In the genomic region with DNA sequence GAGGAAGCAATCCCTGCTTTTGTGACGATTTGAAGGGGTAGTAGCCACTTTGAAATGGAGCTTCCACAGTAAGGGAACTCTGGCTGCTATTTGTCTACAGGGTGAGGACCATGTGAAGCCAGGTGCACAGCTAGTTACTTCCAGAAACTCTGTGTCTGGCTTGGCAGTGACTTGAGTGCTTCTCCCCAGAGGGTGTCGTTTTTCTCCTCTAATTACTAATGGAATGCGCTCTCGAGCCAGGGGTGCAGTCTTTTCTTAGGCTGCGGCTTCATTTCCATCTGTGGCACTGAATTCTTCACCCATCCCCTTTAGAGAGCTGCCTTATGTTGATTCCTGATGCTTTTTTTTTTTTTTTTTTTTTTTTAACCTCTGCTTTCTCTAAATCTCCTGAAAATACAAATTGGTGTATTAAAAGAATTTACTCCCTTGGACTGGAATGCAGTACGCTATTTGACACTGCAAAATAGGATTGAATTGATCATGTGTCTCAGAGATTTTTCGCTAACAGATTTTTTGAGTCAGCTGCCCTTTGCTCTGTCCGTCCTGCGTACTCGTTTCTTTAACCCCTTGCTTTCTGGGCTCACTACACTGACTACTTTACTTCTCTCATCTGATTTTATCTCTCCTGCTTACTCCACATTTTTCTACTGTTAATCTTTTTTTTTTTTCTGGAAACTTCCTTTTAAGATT, we compare ENCODE assay signal across 10 mouse cellular contexts. TPM values are rescaled to one million over a fixed set of nuclear protein-coding genes. Genes with fewer than 3 reads are reported as not detected.
A peak's percentile ranks its signal among the peaks of the same experiment; 100 is the strongest.
DNase-seq lines count a peak whose midpoint lies in the region; ATAC-seq and TF ChIP-seq lines count a peak whose summit lies in the region.
"Had no signal": no experiment of that assay in that cellular context is flagged by ENCODE, and none has a peak within 500 bp of the region (broad histone marks: within the 10 kb centered on the region; RNA-seq: fewer than 3 reads in every experiment).

No protein-coding gene starts in this region.

- no peaks in the 10 kb centered on the region for H3K27me3 ChIP-seq in kidney, embryonic 15.5 days
- no peaks in the 10 kb centered on the region for H3K27me3 ChIP-seq in hindbrain, embryonic 10.5 days (ENCODE audit: insufficient read depth, poor library complexity, severe bottlenecking)
- H3K27me3 ChIP-seq in myocyte (ENCODE audit: control insufficient read depth, insufficient read depth, insufficient read length) = no peaks in the 10 kb centered on the region
- no peaks in the 10 kb centered on the region for H3K27me3 ChIP-seq in intestine, postnatal 0 days (replicated peaks; ENCODE audit: control insufficient read depth, insufficient read depth, low read length)
- H3K27me3 ChIP-seq: neural tube, embryonic 12.5 days had no signal

- H3K9ac ChIP-seq in kidney, embryonic 15.5 days = no peak overlapping the region
- H3K9ac ChIP-seq in intestine, postnatal 0 days (ENCODE audit: low read depth, low read length) = no peak overlapping the region
- H3K9ac ChIP-seq: neural tube, embryonic 12.5 days had no signal

- 0 out of 2 replicates have a peak, but pooled peaks have one; percentile 33 for ATAC-seq in kidney, embryonic 15.5 days (replicated peaks; ENCODE audit: low FRiP score)
- no peak for ATAC-seq in intestine, postnatal 0 days

- no peak for TF ChIP-seq CTCF in intestine, postnatal 0 days (IDR thresholded peaks at IDR 0.05; ENCODE audit: low read depth)

- DNase-seq in kidney, adult 8-10 months = no peak
- peak; percentile 75 for DNase-seq in embryo, embryonic 10.5 days (ENCODE audit: low spot score)
- peak; percentile 49 for DNase-seq in hindbrain, embryonic 10.5 days (ENCODE audit: low spot score)
- no peak for DNase-seq in spleen, adult 18-20 months
- no peak for DNase-seq in thymus, adult 18-20 months
- DNase-seq: layer of hippocampus, adult 9-11 months had no signal

- peaks cover 11% of the 10 kb centered on the region; the same call in 1 of the 2 replicates for H3K4me1 ChIP-seq in kidney, embryonic 15.5 days
- peaks cover 42% of the 10 kb centered on the region for H3K4me1 ChIP-seq in hindbrain, embryonic 10.5 days (replicated peaks)
- H3K4me1 ChIP-seq in intestine, postnatal 0 days (replicated peaks; ENCODE audit: control insufficient read depth, insufficient read depth, low read length) = no peaks in the 10 kb centered on the region

- H3K27ac ChIP-seq in kidney, embryonic 15.5 days = no peak overlapping the region
- H3K27ac ChIP-seq in hindbrain, embryonic 10.5 days = peak overlapping the region; percentile 82
- H3K27ac ChIP-seq in intestine, postnatal 0 days (ENCODE audit: low read depth, low read length) = no peak overlapping the region
- H3K27ac ChIP-seq: neural tube, embryonic 12.5 days had no signal

- peak overlapping the region; percentile 16; the same call in 1 of the 2 replicates for H3K4me2 ChIP-seq in kidney, embryonic 15.5 days
- H3K4me2 ChIP-seq in myocyte (ENCODE audit: low read depth) = peak overlapping the region; percentile 65
- no peak overlapping the region for H3K4me2 ChIP-seq in intestine, postnatal 0 days (replicated peaks; ENCODE audit: low read depth)
- H3K4me2 ChIP-seq: neural tube, embryonic 12.5 days had no signal

- H3K36me3 ChIP-seq in kidney, embryonic 15.5 days = no peaks in the 10 kb centered on the region
- H3K36me3 ChIP-seq in hindbrain, embryonic 10.5 days = no peaks in the 10 kb centered on the region
- H3K36me3 ChIP-seq in myocyte (ENCODE audit: control insufficient read depth, insufficient read depth) = no peaks in the 10 kb centered on the region
- no peaks in the 10 kb centered on the region for H3K36me3 ChIP-seq in intestine, postnatal 0 days (ENCODE audit: control insufficient read depth, insufficient read depth)
- H3K36me3 ChIP-seq: neural tube, embryonic 12.5 days had no signal

- 7% methylated on average over 10 of the region's 10 CpGs for whole genome bisulfite sequencing in kidney, embryonic 15.5 days
- 7% methylated on average over 10 of the region's 10 CpGs for WGBS in hindbrain, embryonic 10.5 days
- WGBS in intestine, postnatal 0 days = 12% methylated on average over 10 of the region's 10 CpGs

- no peaks in the 10 kb centered on the region for H3K9me3 ChIP-seq in kidney, embryonic 15.5 days (replicated peaks)
- no peaks in the 10 kb centered on the region for H3K9me3 ChIP-seq in hindbrain, embryonic 10.5 days
- H3K9me3 ChIP-seq in intestine, postnatal 0 days (ENCODE audit: control insufficient read depth) = no peaks in the 10 kb centered on the region
- H3K9me3 ChIP-seq: neural tube, embryonic 12.5 days had no signal

- H3K79me2 ChIP-seq in myocyte (ENCODE audit: control insufficient read depth, insufficient read depth) = no peaks in the 10 kb centered on the region

- no peak for TF ChIP-seq POLR2A in myocyte (IDR thresholded peaks at IDR 0.05; ENCODE audit: insufficient read length, low read depth)

- H3K4me3 ChIP-seq in kidney, embryonic 15.5 days (replicated peaks) = no peak overlapping the region
- H3K4me3 ChIP-seq in hindbrain, embryonic 10.5 days = no peak overlapping the region
- no peak overlapping the region for H3K4me3 ChIP-seq in myocyte
- H3K4me3 ChIP-seq in intestine, postnatal 0 days (ENCODE audit: low read depth, low read length) = no peak overlapping the region
- H3K4me3 ChIP-seq: neural tube, embryonic 12.5 days had no signal

- no peak overlapping the region for H3ac ChIP-seq in myocyte (ENCODE audit: control insufficient read depth, insufficient read length)

TF ChIP-seq in myocyte, 11 proteins besides CTCF, POLR2A, EP300 and RAD21:
- TF ChIP-seq MYOG (IDR thresholded peaks at IDR 0.05; ENCODE audit: control insufficient read depth in 1 of 3, insufficient read depth in 1 of 3, insufficient read length in 2 of 3, low read depth in 2 of 3) (peak in 1 of 3 experiments; percentile 58), USF1 (IDR thresholded peaks at IDR 0.05; ENCODE audit: low read depth) (no peak), MYOD1 (IDR thresholded peaks at IDR 0.05; ENCODE audit: control insufficient read depth in 1 of 3, insufficient read length in 2 of 3, low read depth in 2 of 3) (peak in 2 of 3 experiments; percentile 65 to 72), CEBPB (IDR thresholded peaks at IDR 0.05; ENCODE audit: insufficient read depth, poor library complexity, severe bottlenecking) (no peak), MAX (IDR thresholded peaks at IDR 0.05; ENCODE audit: low read depth) (no peak), TCF12 (IDR thresholded peaks at IDR 0.05; ENCODE audit: insufficient read depth, poor library complexity, severe bottlenecking) (peak; percentile 25), POLR2AphosphoS2 (IDR thresholded peaks at IDR 0.05; ENCODE audit: insufficient read length, low read depth) (no peak), TCF3 (IDR thresholded peaks at IDR 0.05; ENCODE audit: insufficient read length, low read depth) (no peak)
TF ChIP-seq in myocyte: peak in this region for 3.

RNA-seq across cellular contexts. Expression of a gene that starts 57.0 kb away (rescaled TPM):
- 29.0 and 33.8 TPM in 2 replicates for polyA plus RNA-seq in kidney, embryonic 15.5 days (2015; fragmentation: Nextera tagmentation; extraction: Ambion mirVana)
- polyA plus RNA-seq in hindbrain, embryonic 10.5 days (2016; fragmentation: Nextera tagmentation; extraction: Ambion mirVana) = 8.3 and 17.3 TPM in 2 replicates
- polyA plus RNA-seq in myocyte (2012; fragmentation: generic; extraction: Trizol) = 7.7 TPM
- polyA plus RNA-seq in intestine, postnatal 0 days (2015; fragmentation: Nextera tagmentation; extraction: Ambion mirVana) = 13.5 and 16.4 TPM in 2 replicates

Comparison
In these comparisons a context has a peak if more than half of its experiments do, and no peak if none do; other contexts are left out.
1. DNase-seq: peak in embryo, embryonic 10.5 days (single experiment) and hindbrain, embryonic 10.5 days (single experiment); none in kidney, adult 8-10 months (0 of 2), spleen, adult 18-20 months (0 of 2) and thymus, adult 18-20 months (0 of 2).